Mouse (Mus musculus) midbrain, embryonic 15.5 days (tissue): Measurements from ENCODE around the gene Esyt3. TPM values are rescaled to one million over a fixed set of nuclear protein-coding genes. Genes with fewer than 3 reads are reported as not detected.

Experiments
- ATAC-seq: fragments of 200-750 bp; cut with Nextera tagmentation; replicated peaks from 2 replicates; pipeline ENCODE4 v1.8.0; 2017; ENCODE audit warnings: moderate TSS enrichment
- H3K27ac ChIP-seq: fragments of 300-500 bp; sonication (generic); 2 replicates; pipeline ENCODE4 v1.5.1; 2015; ENCODE audit warnings: mild to moderate bottlenecking, inconsistent platforms
- H3K27me3 ChIP-seq: fragments of 300-500 bp; sonication (generic); replicated peaks from 2 replicates; pipeline ENCODE4 v1.6.1; 2015; ENCODE audit warnings: inconsistent platforms
- H3K36me3 ChIP-seq: fragments of 300-500 bp; sonication (generic); replicated peaks from 2 replicates; pipeline ENCODE4 v1.6.1; 2015; ENCODE audit warnings: inconsistent platforms
- H3K4me1 ChIP-seq: fragments of 300-500 bp; sonication (generic); 2 replicates; pipeline ENCODE4 v1.6.1; 2015; ENCODE audit warnings: inconsistent platforms
- H3K4me2 ChIP-seq: fragments of 300-500 bp; sonication (generic); 2 replicates; pipeline ENCODE4 v1.6.1; 2015; ENCODE audit warnings: inconsistent platforms, mild to moderate bottlenecking, moderate library complexity
- H3K4me3 ChIP-seq: fragments of 300-500 bp; sonication (generic); 2 replicates; pipeline ENCODE4 v1.5.1; 2015; ENCODE audit warnings: mild to moderate bottlenecking, inconsistent platforms
- H3K9ac ChIP-seq: fragments of 300-500 bp; sonication (generic); 2 replicates; pipeline ENCODE4 v1.6.1; 2015; ENCODE audit warnings: mild to moderate bottlenecking, inconsistent platforms
- H3K9me3 ChIP-seq: fragments of 300-500 bp; sonication (generic); 2 replicates; pipeline ENCODE4 v1.6.1; 2016; ENCODE audit warnings: inconsistent platforms
- WGBS: fragments of 180-500 bp; shearing (Covaris S2); methylation state at CpG from one replicate; pipeline ENCODE4 v1.1.7; 2015; ENCODE audit warnings: mixed read lengths; 5-methylcytosine and 5-hydroxymethylcytosine counted together
- polyA plus RNA-seq: library from polyadenylated mRNA; unstranded; fragments of >200 nt; fragmentation: Nextera tagmentation; extraction: Ambion mirVana; gene quantifications from 2 replicates; pipeline ENCODE4 v1.2.1, GENCODE M21; 2015

Gene Esyt3
- polyA plus RNA-seq, 1 experiment from 2014 or later = 0.75 TPM

DNA sequence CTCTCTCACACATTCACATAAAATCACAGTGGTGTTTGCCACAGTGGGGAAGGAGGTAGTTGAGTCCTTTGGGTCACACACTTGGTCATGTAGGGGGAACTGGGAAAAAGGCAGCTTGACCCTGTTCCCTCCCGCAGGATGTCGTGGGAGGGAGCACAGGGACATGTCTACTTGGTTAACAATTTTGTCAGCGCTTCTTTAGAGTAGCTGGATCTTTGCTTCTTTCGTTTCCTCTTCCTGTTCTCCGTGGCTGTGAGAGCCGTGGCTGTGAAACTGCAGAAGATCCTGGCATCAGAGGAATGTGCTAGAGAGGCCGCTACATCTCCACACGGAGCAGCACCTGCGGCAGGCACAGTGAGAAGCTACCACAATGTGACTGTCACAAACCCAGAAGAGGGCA lies 24.2 kb upstream of the Esyt3 start:
- Histone ChIP-seq H3K4me2 (no peak overlapping the region), H3K36me3 (peaks cover 3% of the 10 kb centered on the region; the same call in 1 of the 2 replicates), H3K9me3 (no peaks in the 10 kb centered on the region), H3K27me3 (no peaks in the 10 kb centered on the region), H3K27ac (no peak overlapping the region), H3K4me1 (no peaks in the 10 kb centered on the region), H3K4me3 (no peak overlapping the region), H3K9ac (no peak overlapping the region)
- ATAC-seq = no peak
- 83% methylated on average over 9 of the region's 9 CpGs for WGBS

DNA sequence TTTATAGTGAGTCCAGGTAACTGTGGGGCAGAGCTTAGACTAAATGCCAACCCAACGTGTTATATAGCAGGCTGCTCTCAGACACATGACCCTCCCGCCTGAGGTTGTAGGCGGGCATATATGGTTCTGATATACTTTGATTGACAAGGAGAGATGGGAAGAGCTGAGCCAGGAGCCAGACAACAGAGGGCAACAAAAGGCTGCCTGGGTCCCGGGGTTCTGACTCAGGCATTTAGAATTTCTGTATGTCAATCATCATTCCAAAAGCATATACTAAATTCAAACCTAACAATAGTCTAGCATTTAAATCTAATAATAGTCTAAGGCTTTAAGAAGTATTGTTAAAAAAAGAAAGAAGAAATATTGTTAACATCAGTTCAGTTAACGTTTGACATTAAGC lies 20.8 kb upstream of the Esyt3 start:
- Histone ChIP-seq H3K4me2 (no peak overlapping the region), H3K4me3 (no peak overlapping the region), H3K4me1 (peaks cover 2% of the 10 kb centered on the region; the same call in 1 of the 2 replicates), H3K27ac (no peak overlapping the region), H3K9me3 (no peaks in the 10 kb centered on the region), H3K36me3 (no peaks in the 10 kb centered on the region), H3K27me3 (no peaks in the 10 kb centered on the region), H3K9ac (no peak overlapping the region)
- WGBS = 67% methylated on average over 5 of the region's 5 CpGs
- ATAC-seq = no peak

DNA sequence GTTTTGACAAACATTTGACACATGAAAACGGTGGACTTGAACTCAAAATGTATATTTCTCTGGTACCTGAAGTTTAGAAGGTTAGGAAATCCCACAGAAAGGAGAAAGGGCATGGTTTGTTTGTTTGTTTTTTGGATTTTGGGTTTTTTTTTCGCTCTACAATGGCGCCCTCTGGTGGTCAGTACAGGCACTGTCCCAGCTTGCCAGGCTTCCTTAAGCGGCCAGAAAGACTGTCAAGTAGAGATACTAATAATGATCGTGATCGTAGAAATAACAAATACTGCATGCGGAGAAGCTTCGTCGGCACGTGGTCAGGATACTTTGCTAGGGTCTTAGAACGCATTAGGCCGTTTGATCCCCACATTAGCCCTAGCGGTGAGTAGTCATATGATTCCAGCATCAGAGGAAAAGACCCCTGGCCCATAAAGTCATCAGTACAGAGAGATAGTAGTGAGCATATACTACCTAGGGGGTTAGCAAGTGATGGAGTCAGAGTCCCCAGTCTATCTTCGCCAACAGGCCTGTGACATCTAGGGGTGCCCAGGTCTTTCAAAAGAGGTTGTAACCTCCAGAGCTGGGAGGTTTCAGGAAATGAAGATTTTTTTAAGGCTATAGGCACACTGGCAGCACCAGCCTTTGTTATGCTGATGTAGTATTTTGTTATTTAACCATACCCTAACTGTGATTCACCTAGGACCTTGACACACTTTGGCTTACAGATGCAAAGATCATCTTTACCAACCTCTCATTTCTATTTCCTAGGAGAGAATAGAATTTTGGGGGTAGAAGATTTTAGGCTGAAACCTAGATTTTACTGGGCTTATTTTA lies 18.4 kb upstream of the Esyt3 start:
- Histone ChIP-seq H3K4me1 (peaks cover 2% of the 10 kb centered on the region; the same call in 1 of the 2 replicates), H3K27me3 (no peaks in the 10 kb centered on the region), H3K27ac (no peak overlapping the region), H3K36me3 (no peaks in the 10 kb centered on the region), H3K4me3 (0 out of 2 replicates have a peak overlapping the region, but pooled peaks have one; percentile 9), H3K9ac (no peak overlapping the region), H3K4me2 (peak overlapping the region; percentile 40), H3K9me3 (no peaks in the 10 kb centered on the region)
- WGBS = 8% methylated on average over 14 of the region's 14 CpGs
- no peak; the same call in 1 of the 2 replicates for ATAC-seq

DNA sequence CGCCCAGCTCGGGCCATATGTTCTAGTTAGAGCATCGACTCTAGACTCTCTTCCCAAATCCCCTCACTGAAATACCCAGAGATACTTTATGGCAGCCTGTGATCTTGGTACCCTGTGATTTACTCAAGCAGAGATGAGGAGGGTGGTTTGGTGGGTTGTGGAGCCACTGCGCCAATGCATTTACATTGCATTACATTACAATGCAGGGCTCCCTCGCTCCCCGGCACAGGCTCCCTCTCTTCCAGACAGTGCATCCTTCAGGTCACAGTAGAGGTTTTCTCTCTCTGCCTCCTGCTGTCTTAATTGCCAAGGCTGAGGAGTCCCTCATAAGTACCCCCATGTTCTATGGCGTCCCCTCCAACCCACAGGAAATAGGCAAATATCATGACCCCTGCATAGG lies 10.1 kb upstream of the Esyt3 start:
- ATAC-seq = no peak
- H3K4me3 ChIP-seq = no peak overlapping the region
- H3K4me1 ChIP-seq = no peaks in the 10 kb centered on the region
- H3K4me2 ChIP-seq = no peak overlapping the region
- no peaks in the 10 kb centered on the region for H3K27me3 ChIP-seq
- 80% methylated on average over 7 of the region's 7 CpGs for WGBS
- no peak overlapping the region for H3K9ac ChIP-seq
- H3K9me3 ChIP-seq = no peaks in the 10 kb centered on the region
- no peak overlapping the region for H3K27ac ChIP-seq
- H3K36me3 ChIP-seq = no peaks in the 10 kb centered on the region

DNA sequence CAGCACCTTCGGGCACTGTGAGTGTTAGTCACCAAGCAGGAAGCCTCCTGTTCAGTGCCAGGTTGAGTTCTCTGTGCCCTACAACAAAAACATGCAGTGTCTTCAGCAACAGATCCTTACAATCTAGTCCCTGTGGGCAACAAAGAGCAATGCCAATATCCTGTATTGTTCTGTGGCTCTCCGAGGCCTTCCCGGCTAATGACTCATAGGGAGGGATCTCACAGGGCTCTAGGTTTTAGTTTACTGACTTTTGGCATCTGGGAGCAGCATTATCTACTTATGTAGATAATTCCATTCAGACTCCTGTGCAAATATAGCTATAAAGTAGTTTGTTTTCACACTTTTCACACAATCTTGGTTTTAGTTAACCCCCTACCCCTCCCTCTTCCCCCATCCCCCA lies 7.5 kb upstream of the Esyt3 start:
- no peak overlapping the region for H3K9ac ChIP-seq
- no peak for ATAC-seq
- no peaks in the 10 kb centered on the region for H3K4me1 ChIP-seq
- no peaks in the 10 kb centered on the region for H3K36me3 ChIP-seq
- WGBS = 87% methylated on average over 3 of the region's 3 CpGs
- no peak overlapping the region for H3K4me3 ChIP-seq
- H3K4me2 ChIP-seq = no peak overlapping the region
- no peaks in the 10 kb centered on the region for H3K9me3 ChIP-seq
- H3K27me3 ChIP-seq = no peaks in the 10 kb centered on the region
- no peak overlapping the region for H3K27ac ChIP-seq

DNA sequence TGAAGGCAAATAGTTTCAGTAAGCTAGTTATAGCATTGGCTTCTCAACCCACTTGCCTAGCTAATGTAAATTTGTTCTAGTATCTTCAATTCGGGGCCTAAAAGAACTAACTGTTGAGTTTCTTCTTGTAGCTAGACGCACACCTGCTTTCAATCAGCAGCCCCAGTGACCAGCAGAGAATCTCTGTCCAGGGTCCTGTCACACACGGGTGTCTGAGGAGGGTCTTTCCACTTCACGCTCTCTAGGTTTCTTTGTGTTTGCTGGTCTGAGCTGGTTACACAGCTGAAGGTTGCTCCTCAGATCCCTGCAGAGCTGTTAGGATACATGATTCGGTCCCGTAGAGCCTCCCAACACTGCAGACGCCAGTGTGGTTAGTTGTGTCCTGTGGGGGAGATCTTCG lies 4.7 kb upstream of the Esyt3 start:
- WGBS = 60% methylated on average over 8 of the region's 8 CpGs
- no peak overlapping the region for H3K9ac ChIP-seq

DNA sequence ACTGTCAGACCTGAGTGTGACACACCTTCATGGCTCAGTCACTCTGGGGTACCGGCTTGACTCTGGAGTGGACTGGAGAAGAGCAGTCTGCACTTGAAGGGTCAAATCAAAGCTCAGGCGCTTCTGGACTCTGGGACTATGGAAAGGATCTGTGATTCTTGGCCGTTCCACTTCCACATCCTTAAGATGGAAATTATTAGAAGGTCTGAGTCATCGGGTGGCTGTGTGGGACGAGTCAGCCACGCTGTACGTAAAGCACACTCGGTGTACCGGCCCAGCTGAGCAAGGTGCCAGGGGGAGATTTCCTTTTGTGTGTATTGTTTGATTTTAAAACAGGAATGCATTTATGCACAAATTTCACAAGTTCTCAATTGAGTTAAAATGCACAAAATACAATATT lies 3.6 kb upstream of the Esyt3 start:
- Histone ChIP-seq H3K27me3 (peaks cover 33% of the 10 kb centered on the region), H3K9ac (no peak overlapping the region), H3K36me3 (no peaks in the 10 kb centered on the region), H3K4me1 (peaks cover 14% of the 10 kb centered on the region), H3K4me3 (no peak overlapping the region), H3K9me3 (no peaks in the 10 kb centered on the region), H3K27ac (no peak overlapping the region), H3K4me2 (no peak overlapping the region)
- no peak for ATAC-seq
- WGBS = 90% methylated on average over 9 of the region's 9 CpGs

More for the DNA sequence above, 4.7 kb upstream of the Esyt3 start:
- H3K4me1 ChIP-seq = peaks cover 5% of the 10 kb centered on the region
- H3K4me2 ChIP-seq = no peak overlapping the region
- ATAC-seq = no peak
- H3K4me3 ChIP-seq = no peak overlapping the region
- no peaks in the 10 kb centered on the region for H3K9me3 ChIP-seq
- peaks cover 21% of the 10 kb centered on the region for H3K27me3 ChIP-seq
- H3K36me3 ChIP-seq = no peaks in the 10 kb centered on the region
- no peak overlapping the region for H3K27ac ChIP-seq

DNA sequence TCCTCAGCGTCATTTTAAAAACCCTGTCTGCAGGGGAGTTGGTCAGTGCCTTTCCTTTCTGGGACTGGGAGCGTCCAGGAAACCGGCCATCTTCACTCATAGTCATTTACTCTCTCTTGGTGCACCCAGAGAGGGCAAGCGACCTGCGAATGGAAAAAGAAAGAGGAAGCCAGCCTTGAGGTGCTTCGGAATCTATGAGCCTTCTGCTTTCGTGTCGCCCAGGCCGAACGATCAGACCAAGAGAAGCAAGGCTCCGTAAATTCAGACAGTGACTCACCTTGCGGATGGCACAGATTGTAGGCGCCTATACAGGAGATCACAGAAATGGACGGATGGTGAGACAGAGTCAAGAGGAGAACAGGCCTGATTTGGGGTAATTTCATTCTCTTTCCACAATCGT lies 655 bp upstream of the Esyt3 start:
- Histone ChIP-seq H3K4me3 (no peak overlapping the region), H3K36me3 (no peaks in the 10 kb centered on the region), H3K27me3 (peaks cover 44% of the 10 kb centered on the region), H3K27ac (no peak overlapping the region), H3K4me1 (peaks cover 14% of the 10 kb centered on the region), H3K9me3 (no peaks in the 10 kb centered on the region), H3K4me2 (no peak overlapping the region), H3K9ac (no peak overlapping the region)
- no peak for ATAC-seq
- WGBS = 90% methylated on average over 15 of the region's 15 CpGs

DNA sequence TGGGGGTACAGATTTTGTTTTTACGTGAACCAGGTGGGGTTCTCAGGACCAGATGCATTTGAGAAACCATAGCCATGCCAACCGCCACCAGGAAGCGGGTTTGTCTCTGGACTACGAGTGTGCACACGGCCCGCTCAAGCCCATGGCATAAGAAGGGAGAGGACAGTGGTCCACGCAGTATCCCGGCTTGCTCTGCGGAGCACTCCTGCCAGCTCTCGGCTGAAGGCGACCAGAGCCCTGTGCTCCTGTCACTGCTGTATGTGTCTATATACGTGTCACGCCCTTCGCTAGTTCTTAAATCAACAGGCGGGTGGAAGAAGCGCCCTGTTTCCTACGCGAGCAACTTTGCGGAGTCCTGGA lies 816 bp downstream of the Esyt3 start:
- 0 out of 2 replicates have a peak, but pooled peaks have one; percentile 54 for ATAC-seq
- peaks cover 44% of the 10 kb centered on the region for H3K27me3 ChIP-seq
- peak overlapping the region; percentile 41 for H3K4me3 ChIP-seq
- 3% methylated on average over 19 of the region's 19 CpGs for WGBS
- no peaks in the 10 kb centered on the region for H3K36me3 ChIP-seq
- peak overlapping the region; percentile 46 for H3K9ac ChIP-seq
- H3K4me1 ChIP-seq = peaks cover 14% of the 10 kb centered on the region
- no peak overlapping the region for H3K27ac ChIP-seq
- H3K9me3 ChIP-seq = no peaks in the 10 kb centered on the region
- peak overlapping the region; percentile 93 for H3K4me2 ChIP-seq

DNA sequence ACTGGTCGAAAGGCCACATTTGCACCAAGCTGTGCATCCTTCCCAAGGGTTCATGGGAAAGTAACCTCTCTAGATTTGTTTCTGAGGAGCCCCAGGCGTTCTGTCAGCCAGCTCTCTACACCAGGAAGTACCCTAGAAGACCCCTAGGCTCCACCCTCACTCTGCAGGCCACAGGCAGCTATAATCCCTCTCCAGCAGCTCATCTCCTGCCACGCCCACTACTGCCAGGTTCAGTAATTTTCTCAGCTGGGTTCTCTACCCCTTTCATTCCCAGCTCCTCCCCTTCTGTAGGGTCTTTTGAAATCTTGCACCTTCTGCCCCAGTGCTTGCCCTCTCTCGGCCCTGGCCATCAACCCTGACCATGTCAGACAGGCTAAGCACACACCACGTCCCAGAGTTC lies 2.4 kb downstream of the Esyt3 start:
- peaks cover 14% of the 10 kb centered on the region for H3K4me1 ChIP-seq
- H3K4me2 ChIP-seq = no peak overlapping the region
- H3K9ac ChIP-seq = no peak overlapping the region
- WGBS = 22% methylated on average over 5 of the region's 5 CpGs
- no peaks in the 10 kb centered on the region for H3K36me3 ChIP-seq
- H3K4me3 ChIP-seq = no peak overlapping the region
- no peak for ATAC-seq
- H3K9me3 ChIP-seq = no peaks in the 10 kb centered on the region
- no peak overlapping the region for H3K27ac ChIP-seq
- H3K27me3 ChIP-seq = peaks cover 44% of the 10 kb centered on the region

DNA sequence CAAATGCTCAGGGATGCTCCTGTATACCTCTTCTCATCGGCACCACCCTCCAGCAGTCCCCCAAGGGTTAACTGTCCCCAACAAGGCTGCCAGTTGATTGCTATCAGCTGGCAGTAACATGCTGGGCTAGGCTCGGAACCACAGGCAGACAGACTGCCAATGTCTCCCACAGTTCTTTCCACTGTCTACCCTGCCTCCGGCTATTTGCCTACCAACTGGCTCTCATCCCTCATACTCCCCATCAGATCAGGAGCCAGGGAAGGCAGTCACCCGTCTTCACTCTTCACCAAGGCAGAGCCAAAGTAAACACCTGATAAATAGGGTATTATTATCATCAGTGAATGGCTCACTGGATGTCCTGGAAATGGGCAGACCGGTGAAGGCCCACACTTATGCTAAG lies 3.6 kb downstream of the Esyt3 start:
- Histone ChIP-seq H3K27me3 (peaks cover 40% of the 10 kb centered on the region), H3K4me2 (no peak overlapping the region), H3K9ac (no peak overlapping the region), H3K4me3 (no peak overlapping the region), H3K4me1 (peaks cover 14% of the 10 kb centered on the region), H3K9me3 (no peaks in the 10 kb centered on the region), H3K36me3 (no peaks in the 10 kb centered on the region), H3K27ac (no peak overlapping the region)
- WGBS = 72% methylated on average over 5 of the region's 5 CpGs
- ATAC-seq = no peak

DNA sequence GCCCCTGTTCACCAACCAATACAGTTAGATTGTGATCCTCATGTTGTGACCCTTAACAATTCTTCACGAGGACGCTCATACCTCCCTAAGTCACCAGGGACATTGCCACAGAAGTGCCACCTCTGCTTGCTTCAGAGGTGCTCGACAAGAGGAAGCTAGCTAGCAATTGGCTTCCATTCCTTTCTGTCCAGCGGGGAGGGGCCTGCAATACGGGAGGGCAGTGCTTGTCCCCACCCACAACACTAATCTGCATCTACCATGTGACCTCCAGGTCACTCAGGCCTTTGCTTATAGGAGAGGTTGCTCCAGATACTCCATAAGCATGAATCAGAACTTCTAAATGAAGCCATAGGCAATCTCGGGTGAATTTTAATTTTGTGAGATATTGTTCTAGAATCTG lies 5.0 kb downstream of the Esyt3 start:
- Histone ChIP-seq H3K9me3 (no peaks in the 10 kb centered on the region), H3K4me3 (no peak overlapping the region), H3K4me1 (peaks cover 13% of the 10 kb centered on the region), H3K27ac (no peak overlapping the region), H3K4me2 (no peak overlapping the region), H3K9ac (no peak overlapping the region), H3K36me3 (no peaks in the 10 kb centered on the region), H3K27me3 (peaks cover 26% of the 10 kb centered on the region)
- WGBS = 65% methylated on average over 6 of the region's 6 CpGs
- no peak for ATAC-seq

DNA sequence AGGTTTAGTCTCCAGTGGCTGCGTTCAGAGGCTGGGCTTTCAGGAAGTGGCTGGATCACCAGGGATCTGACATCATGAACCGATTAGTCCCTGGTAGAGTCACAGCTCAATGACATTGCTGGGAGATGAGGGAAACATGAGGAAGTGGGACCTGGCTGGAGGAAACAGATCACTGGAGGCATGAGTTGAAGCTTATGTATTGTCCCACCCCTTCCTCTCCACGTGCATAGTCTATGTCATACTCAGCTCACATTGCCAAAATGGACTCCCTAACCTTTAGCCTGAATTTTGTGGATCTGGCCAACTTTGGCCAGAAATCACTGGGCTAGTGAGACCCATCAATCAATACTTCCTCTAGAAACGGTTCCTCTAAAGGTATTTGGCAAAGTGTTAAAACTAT lies 5.4 kb downstream of the Esyt3 start:
- no peak for ATAC-seq
- Histone ChIP-seq H3K4me1 (peaks cover 8% of the 10 kb centered on the region), H3K9me3 (no peaks in the 10 kb centered on the region), H3K27ac (no peak overlapping the region), H3K27me3 (peaks cover 22% of the 10 kb centered on the region), H3K9ac (no peak overlapping the region), H3K4me2 (no peak overlapping the region), H3K36me3 (no peaks in the 10 kb centered on the region), H3K4me3 (no peak overlapping the region)
- WGBS = 86% methylated on average over 4 of the region's 4 CpGs
